Mouse (Mus musculus): ENCODE results near the gene Ndst2. TPM values are rescaled to one million over a fixed set of nuclear protein-coding genes. Genes with fewer than 3 reads are reported as not detected.

Ndst2 gene
- total and polyA plus RNA-seq, 2 experiments from 2014 or later: 8.5 to 20.3 TPM

GRCm38 (mm10) chr14:20721371-20721770, 13.0 kb downstream of the Ndst2 start:
- no peak for ATAC-seq (ENCODE audit: insufficient read depth, low read depth)
- Histone ChIP-seq H3K27me3 (ENCODE audit: control insufficient read depth, insufficient read depth, low read length) (no peaks in the 10 kb centered on the region), H3K4me3 (ENCODE audit: low read depth, low read length) (no peak overlapping the region), H3K4me1 (ENCODE audit: control insufficient read depth, insufficient read depth) (0 out of 2 replicates have a peak, but pooled peaks cover 6% of the 10 kb centered on the region), H3K4me2 (ENCODE audit: low read depth, low read length) (no peak overlapping the region), H3K27ac (ENCODE audit: low read depth) (no peak overlapping the region), H3K9me3 (replicated peaks; ENCODE audit: control insufficient read depth, low read length) (no peaks in the 10 kb centered on the region), H3K9ac (replicated peaks; ENCODE audit: low read depth, low read length) (no peak overlapping the region), H3K36me3 (replicated peaks; ENCODE audit: control insufficient read depth, insufficient read depth, low read length) (peaks cover 98% of the 10 kb centered on the region)
- 80% methylated on average over 4 of the region's 4 CpGs for WGBS
- no peak for DNase-seq (ENCODE audit: low spot score)
- TF ChIP-seq EP300 (IDR thresholded peaks at IDR 0.05; ENCODE audit: low read depth) (no peak), CTCF (IDR thresholded peaks at IDR 0.05; ENCODE audit: low read depth) (no peak)

- ATAC-seq (ENCODE audit: insufficient read depth, low read depth) (no peak), DNase-seq (ENCODE audit: low spot score) (no peak)
- Histone ChIP-seq H3K27ac (ENCODE audit: low read depth) (no peak overlapping the region), H3K4me1 (ENCODE audit: control insufficient read depth, insufficient read depth) (no peaks in the 10 kb centered on the region), H3K9me3 (replicated peaks; ENCODE audit: control insufficient read depth, low read length) (no peaks in the 10 kb centered on the region), H3K4me3 (ENCODE audit: low read depth, low read length) (no peak overlapping the region), H3K27me3 (ENCODE audit: control insufficient read depth, insufficient read depth, low read length) (no peaks in the 10 kb centered on the region), H3K4me2 (ENCODE audit: low read depth, low read length) (no peak overlapping the region), H3K9ac (replicated peaks; ENCODE audit: low read depth, low read length) (no peak overlapping the region), H3K36me3 (replicated peaks; ENCODE audit: control insufficient read depth, insufficient read depth, low read length) (peaks cover 98% of the 10 kb centered on the region)
- no peak for TF ChIP-seq EP300 (IDR thresholded peaks at IDR 0.05; ENCODE audit: low read depth)
- no peak for TF ChIP-seq CTCF (IDR thresholded peaks at IDR 0.05; ENCODE audit: low read depth)
- WGBS: 91% methylated on average over 12 of the region's 12 CpGs
These were observed 14.6 kb downstream of the Ndst2 start for GRCm38 (mm10) chr14:20719767-20720166.

- TF ChIP-seq EP300 (IDR thresholded peaks at IDR 0.05; ENCODE audit: low read depth): no peak
- TF ChIP-seq CTCF (IDR thresholded peaks at IDR 0.05; ENCODE audit: low read depth): no peak
- Histone ChIP-seq H3K4me2 (ENCODE audit: low read depth, low read length) (no peak overlapping the region), H3K27ac (ENCODE audit: low read depth) (no peak overlapping the region), H3K9me3 (replicated peaks; ENCODE audit: control insufficient read depth, low read length) (no peaks in the 10 kb centered on the region), H3K4me3 (ENCODE audit: low read depth, low read length) (no peak overlapping the region), H3K36me3 (replicated peaks; ENCODE audit: control insufficient read depth, insufficient read depth, low read length) (peaks cover 99% of the 10 kb centered on the region), H3K27me3 (ENCODE audit: control insufficient read depth, insufficient read depth, low read length) (no peaks in the 10 kb centered on the region), H3K9ac (replicated peaks; ENCODE audit: low read depth, low read length) (no peak overlapping the region), H3K4me1 (ENCODE audit: control insufficient read depth, insufficient read depth) (no peaks in the 10 kb centered on the region)
- DNase-seq (ENCODE audit: low spot score): no peak
- 84% methylated on average over 10 of the region's 10 CpGs for WGBS
- no peak for ATAC-seq (ENCODE audit: insufficient read depth, low read depth)
These were observed 15.9 kb downstream of the Ndst2 start for GRCm38 (mm10) chr14:20718443-20718842.

GRCm38 (mm10) chr14:20713832-20714231, 20.5 kb downstream of the Ndst2 start:
- no peak overlapping the region for H3K4me3 ChIP-seq (ENCODE audit: low read depth, low read length)
- peak; percentile 59 for DNase-seq (ENCODE audit: low spot score)
- no peaks in the 10 kb centered on the region for H3K27me3 ChIP-seq (ENCODE audit: control insufficient read depth, insufficient read depth, low read length)
- WGBS: 24% methylated on average over 11 of the region's 11 CpGs
- H3K27ac ChIP-seq (ENCODE audit: low read depth): peak overlapping the region; percentile 73
- ATAC-seq (ENCODE audit: insufficient read depth, low read depth): peak; percentile 76
- peaks cover 5% of the 10 kb centered on the region for H3K4me1 ChIP-seq (ENCODE audit: control insufficient read depth, insufficient read depth)
- peak overlapping the region; percentile 47; the same call in 1 of the 2 replicates for H3K9ac ChIP-seq (replicated peaks; ENCODE audit: low read depth, low read length)
- H3K36me3 ChIP-seq (replicated peaks; ENCODE audit: control insufficient read depth, insufficient read depth, low read length): peaks cover 89% of the 10 kb centered on the region
- H3K9me3 ChIP-seq (replicated peaks; ENCODE audit: control insufficient read depth, low read length): no peaks in the 10 kb centered on the region
- no peak overlapping the region for H3K4me2 ChIP-seq (ENCODE audit: low read depth, low read length)
- TF ChIP-seq CTCF (IDR thresholded peaks at IDR 0.05; ENCODE audit: low read depth) (no peak), EP300 (IDR thresholded peaks at IDR 0.05; ENCODE audit: low read depth) (no peak)

GRCm38 (mm10) chr14:20708239-20708638, 26.1 kb downstream of the Ndst2 start:
- Histone ChIP-seq H3K27me3 (ENCODE audit: control insufficient read depth, insufficient read depth, low read length) (no peaks in the 10 kb centered on the region), H3K36me3 (replicated peaks; ENCODE audit: control insufficient read depth, insufficient read depth, low read length) (peaks cover 48% of the 10 kb centered on the region), H3K9me3 (replicated peaks; ENCODE audit: control insufficient read depth, low read length) (no peaks in the 10 kb centered on the region), H3K27ac (ENCODE audit: low read depth) (peak overlapping the region; percentile 84), H3K9ac (replicated peaks; ENCODE audit: low read depth, low read length) (peak overlapping the region; percentile 91), H3K4me3 (ENCODE audit: low read depth, low read length) (peak overlapping the region; percentile 74), H3K4me2 (ENCODE audit: low read depth, low read length) (peak overlapping the region; percentile 71), H3K4me1 (ENCODE audit: control insufficient read depth, insufficient read depth) (peaks cover 12% of the 10 kb centered on the region)
- 5% methylated on average over 10 of the region's 10 CpGs for WGBS
- DNase-seq (ENCODE audit: low spot score) (no peak), ATAC-seq (ENCODE audit: insufficient read depth, low read depth) (no peak)
- TF ChIP-seq CTCF (IDR thresholded peaks at IDR 0.05; ENCODE audit: low read depth) (no peak), EP300 (IDR thresholded peaks at IDR 0.05; ENCODE audit: low read depth) (no peak)
